Mouse (Mus musculus) spleen, postnatal 10 days (tissue): ENCODE results near the gene Erc1.
"Not testable (repeated sequence)": the region's sequence is repeated elsewhere in the genome, so short reads cannot be mapped to it uniquely, and the experiment has no call there.

Experiments
- DNase-seq, 2 experiments: peaks; one replicate each; pipeline ENCODE4 v3.0.0; 2021 to 2022; ENCODE audit warnings: low spot score in 2 of 2

Erc1 gene

DNA sequence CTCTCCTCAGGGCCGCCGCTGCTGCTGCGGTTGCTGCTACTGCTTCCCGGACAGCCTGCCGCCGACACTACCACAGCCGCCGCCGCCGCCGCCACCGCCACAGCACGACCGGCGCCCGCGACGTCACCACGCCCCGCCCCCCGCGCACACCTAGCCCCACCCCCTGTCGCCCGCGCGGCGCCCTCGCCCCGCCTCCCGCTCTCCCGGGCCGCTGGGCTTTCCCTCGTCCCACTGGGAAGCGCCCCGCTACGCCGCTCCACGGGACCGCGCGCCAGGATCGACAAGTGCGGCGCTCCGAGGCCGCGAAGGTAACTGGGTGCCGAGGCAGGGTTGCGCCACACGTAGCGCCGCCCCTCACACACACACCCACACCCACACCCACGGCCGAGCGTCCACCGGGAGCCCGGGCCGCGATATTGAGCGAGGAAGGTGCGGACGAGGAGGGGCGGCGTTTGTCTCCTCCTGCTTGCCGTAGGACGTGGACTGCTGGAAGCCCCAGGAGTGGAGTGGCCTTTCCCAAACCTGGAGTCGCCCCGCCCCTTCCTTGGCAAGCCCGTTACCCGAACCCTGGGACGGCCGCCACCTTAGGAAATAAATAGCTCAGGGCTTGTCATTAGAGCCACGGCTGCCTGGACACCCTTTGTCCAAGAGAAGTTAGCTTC, at the start of gene Erc1:
Gene Erc1, minus strand, starts transcription at position 134 of the 662 bp plus-strand sequence.
- peak; percentile 94 for DNase-seq

DNA sequence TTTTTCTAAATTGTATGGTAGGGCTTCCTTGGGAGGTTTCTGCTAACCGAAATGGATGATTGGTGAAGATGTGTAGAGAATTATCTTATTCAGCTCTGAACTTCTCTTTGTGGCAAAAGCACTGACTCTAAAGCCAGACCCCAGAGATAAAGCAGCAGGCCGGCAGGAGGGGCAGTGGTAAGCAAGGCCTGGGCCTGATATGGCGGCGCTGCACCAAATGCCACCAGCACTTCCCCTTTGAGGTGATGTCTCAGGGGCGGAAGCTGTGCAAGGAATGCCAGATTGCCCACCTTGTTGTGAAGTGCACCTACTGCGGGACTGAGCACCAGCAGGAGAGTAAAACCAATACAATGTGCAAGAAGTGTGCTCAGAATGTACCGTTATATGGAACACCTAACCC, 44.7 kb upstream of the Erc1 start:
- no peak for DNase-seq

DNA sequence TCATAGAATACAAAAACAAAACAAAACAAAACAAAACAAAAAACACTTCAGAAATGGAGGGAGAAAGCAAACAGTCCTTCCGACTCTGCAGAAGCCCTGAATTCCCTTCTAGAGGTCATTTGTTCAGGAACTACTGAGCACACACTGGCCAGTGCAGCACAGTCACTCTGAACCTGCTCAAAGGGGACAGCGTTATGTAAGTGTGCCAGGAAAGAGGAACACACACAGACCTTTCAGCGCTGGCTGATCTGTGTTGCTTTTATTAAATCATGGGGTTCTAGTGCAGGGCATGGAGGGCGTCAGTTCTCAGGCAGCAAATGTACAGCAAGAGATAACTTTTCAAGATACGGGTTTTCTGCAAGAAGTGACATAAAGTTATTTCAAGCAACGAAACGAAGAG, 35.2 kb upstream of the Erc1 start:
- no peak for DNase-seq

DNA sequence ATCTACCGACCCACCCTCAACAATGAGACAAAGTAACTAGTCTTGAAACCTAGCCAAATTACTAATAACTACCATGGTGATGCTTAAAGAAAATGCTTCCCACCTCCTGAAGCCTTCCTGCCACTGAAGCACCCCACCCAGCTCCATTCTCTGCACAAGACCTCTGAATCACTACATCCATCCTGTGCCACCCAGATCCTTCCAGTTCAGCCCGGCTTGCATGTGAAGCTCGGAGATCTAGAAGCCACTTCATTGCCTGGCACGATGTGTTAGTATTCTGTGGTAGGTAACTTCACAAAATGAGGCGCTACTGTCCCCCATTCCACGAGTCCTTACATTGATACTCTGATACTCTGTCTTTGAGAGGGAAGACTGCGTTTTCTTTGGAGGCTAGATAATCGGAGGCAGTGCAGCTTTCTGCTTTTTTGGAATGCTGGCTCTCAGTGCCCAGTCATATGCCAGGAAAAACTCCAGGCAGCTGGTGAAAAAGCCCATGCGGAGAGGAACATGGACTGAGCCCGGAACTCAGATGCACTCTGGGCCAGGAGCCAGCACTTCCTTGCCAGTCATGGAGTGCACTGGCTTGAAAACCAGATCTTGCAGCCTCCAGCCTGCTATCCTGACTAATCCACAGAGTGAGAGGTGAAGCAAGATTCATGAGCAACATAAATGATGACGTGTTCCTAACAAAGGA, 16.5 kb upstream of the Erc1 start:
- DNase-seq, result no peak

GRCm38 (mm10) chr6:119861519-119861918, 13.6 kb upstream of the Erc1 start:
- DNase-seq, result no peak

DNA sequence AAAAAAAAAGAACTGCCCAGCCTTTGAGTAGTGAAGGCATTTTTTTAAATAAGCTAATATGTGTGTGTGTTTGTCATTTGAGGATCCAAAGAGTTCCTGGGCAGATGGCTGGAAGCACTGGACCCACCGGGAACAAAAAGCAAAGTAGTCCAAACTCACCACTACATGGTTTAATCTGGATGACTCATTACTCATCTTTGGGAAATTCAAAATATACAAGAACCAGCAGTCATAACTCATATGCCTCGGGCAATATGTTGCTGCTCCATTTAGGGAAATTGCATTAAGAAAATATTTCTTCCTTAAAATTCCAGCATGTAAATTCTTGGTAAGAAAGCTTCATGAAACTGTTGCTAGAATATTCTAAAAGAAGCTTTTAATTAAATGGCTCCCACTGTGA, 12.3 kb upstream of the Erc1 start:
- no peak for DNase-seq

DNA sequence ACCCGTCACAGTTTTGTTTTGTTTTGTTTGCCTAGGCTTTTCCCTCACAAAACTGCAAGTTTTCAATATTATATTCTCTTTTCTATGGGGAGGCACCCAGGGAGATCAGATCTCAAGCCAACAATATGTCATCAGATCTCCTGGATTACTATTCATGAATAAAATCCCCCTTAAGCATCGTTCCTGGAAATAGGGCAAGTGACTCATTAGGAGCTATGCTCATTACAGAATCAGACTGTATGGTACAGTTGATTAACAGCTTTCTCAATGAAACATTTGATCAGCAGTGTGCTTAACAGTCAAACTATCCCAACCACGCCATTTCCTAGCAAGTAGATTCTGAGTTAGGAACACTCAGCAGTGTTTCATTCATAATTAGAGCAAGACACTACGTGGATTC, 7.5 kb upstream of the Erc1 start:
- no peak for DNase-seq

DNA sequence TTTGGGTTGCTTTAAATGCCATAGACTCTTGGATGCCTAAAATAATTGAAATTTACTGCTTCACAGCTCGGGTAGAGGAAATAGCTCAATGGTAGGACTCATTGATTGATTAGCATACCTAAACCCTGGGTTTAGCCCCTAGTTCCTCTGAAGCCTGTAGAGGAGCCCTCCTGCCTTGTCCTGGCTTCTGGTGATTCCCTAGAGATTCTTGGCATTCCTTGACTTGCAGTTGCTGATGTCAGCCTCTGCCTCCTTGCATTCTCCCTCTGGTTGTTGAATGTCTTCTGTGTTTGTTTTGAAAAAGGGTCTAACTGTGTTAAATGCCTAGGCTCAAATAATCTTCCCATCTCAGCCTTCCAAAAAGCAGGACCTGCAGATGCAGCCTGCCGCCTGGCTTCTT, 6.2 kb upstream of the Erc1 start:
- no peak for DNase-seq

DNA sequence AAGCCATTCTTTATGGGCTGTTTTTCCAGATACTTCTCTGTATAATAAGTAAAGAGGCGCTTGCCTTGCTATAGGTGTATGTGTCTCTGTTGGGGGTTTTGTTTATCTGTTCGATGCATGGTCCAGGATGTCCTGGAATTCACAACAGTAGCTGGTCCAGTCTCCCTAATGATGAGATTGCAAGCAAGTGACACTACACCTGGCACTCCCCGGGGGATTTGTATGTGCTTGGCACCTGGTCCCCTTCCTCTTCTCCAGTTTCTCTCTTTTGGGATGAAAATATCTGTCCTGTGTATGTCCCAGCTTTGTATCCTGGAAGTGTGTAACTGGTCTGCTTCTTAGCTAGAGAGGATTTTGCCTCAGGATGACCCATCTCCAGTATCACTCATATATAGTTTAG, 1.9 kb upstream of the Erc1 start:
- DNase-seq, result no peak

- DNase-seq, result no peak
Observed at GRCm38 (mm10) chr6:119849348-119849709, 1.4 kb upstream of the Erc1 start.

- no peak for DNase-seq
Observed at GRCm38 (mm10) chr6:119848696-119849347, 855 bp upstream of the Erc1 start.

DNA sequence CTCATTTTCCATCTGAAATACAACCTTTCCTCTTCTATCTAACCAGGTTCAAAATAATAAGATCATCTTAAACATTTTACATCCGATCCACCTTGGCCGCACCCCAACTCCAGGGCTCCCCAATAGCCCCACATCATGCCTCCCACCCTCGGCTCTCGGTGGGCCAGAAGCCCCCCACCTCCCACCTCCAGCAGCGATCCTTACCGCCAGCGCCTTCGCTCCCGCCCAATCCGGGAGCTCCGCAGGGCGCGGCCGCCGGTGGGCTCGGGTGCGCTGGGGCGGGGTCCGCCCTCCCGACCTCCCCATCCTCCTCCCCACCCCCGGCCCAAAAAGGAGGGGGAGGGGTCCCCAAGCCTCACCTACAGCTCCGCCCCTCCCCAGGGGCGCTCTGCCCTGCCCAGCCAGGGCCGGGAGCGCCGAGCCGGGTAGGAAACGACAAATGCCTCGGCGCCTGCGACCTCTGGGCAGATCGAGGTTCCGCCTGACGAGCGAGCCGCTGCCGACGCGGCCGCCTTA, 391 bp downstream of the Erc1 start:
- no peak for DNase-seq

GRCm38 (mm10) chr6:119846751-119847517, 1.0 kb downstream of the Erc1 start:
- no peak for DNase-seq

DNA sequence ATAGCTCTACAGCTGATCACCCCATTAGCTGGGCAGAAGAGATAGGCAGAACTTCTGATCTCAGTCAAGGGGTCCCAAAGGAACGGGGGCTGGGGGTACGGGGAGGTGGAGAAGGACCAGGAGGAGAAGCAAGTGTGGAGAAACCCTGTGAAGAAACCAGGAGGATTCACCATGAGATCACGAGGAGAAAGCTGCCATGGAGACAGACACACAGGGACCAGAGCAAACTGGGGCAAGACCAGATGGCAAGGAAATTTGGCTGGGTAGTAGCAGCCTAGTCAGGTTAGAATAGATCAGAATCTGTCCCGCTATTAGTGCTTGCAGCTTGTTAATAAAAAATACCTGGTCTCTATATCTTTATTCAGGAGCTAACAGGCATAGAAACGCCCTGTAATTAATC, 18.0 kb downstream of the Erc1 start:
- no peak for DNase-seq

DNA sequence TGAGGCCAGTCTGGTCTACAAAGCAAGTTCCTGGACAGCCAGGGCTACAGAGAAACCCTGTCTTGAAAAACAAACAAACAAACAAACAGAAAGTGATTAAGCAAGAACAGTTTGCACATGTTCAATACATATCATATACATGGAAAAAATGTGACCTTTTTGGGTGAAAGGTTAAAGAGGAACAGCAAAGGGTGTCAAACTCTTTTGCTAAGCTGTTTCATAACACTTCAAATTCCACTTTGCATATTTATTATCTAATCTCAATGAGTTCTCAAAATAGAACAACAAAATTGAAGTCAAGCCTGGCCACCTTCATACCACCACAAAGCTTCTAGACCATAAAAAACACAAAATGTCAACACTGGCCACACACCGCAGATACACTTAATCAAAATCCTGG, 19.8 kb downstream of the Erc1 start:
- no peak for DNase-seq

DNA sequence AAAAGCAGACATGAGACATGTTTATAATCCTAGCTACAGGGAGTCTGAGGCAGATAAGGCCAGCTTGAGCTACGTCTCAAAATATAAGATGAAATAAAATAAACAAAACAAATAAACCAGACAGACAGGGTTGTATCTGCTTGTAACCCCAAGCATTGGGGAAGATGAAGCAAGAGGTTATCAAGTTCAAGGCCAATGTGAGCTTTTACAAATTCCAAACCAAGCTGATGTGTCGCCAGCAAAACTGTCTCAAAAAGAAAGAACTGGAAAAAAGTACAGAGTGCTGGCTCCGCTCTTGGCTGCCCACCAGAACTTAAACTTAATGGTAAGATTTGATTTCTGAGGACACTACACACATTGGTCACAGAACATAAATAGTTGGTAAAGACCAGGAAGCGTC, 21.3 kb downstream of the Erc1 start:
- no peak for DNase-seq

- DNase-seq, result no peak
Observed at GRCm38 (mm10) chr6:119822216-119822615, 25.8 kb downstream of the Erc1 start.

- DNase-seq, result no peak
Observed at GRCm38 (mm10) chr6:119821158-119821557, 26.8 kb downstream of the Erc1 start.

DNA sequence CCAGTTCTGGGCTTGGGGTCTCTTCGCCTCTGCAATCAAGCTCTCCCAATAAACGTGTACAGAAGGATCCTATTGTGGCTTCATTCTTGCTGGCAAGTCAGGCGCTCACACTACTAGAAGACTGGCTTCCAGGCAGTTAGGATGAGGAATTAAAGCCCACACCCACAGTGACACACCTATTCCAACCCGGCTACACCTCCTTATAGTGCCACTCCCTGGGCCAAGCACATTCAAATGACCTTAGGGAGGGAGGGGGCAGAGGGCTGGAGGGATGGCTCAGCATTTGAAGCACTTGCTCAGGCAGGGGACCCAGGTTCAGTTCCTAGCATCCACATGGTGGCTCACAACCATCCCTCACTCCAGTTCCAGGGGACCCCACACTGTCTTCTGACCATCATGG, 29.4 kb downstream of the Erc1 start:
- DNase-seq, result no peak

DNA sequence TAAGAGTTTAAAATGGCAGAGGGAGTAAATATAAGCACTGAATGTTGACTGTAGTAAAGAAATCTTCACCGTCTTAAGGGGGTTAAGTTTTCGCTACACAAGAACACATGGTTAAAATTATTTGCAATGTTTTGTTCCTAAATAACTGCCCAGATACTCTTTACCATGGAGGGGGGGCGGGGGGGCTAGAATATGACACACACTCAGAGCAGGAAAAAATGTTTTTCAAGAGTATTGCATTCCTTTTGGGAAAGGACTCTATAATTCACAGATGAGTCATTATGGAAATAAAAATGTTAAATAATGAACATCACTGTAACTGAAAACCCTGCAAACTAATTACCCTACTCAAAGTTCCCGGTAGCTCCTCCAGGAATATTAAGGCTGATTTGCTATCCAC, 32.5 kb downstream of the Erc1 start:
- DNase-seq, result no peak

GRCm38 (mm10) chr6:119813055-119813454, 34.9 kb downstream of the Erc1 start:
- not testable (repeated sequence) for DNase-seq
